In the genomic region with DNA sequence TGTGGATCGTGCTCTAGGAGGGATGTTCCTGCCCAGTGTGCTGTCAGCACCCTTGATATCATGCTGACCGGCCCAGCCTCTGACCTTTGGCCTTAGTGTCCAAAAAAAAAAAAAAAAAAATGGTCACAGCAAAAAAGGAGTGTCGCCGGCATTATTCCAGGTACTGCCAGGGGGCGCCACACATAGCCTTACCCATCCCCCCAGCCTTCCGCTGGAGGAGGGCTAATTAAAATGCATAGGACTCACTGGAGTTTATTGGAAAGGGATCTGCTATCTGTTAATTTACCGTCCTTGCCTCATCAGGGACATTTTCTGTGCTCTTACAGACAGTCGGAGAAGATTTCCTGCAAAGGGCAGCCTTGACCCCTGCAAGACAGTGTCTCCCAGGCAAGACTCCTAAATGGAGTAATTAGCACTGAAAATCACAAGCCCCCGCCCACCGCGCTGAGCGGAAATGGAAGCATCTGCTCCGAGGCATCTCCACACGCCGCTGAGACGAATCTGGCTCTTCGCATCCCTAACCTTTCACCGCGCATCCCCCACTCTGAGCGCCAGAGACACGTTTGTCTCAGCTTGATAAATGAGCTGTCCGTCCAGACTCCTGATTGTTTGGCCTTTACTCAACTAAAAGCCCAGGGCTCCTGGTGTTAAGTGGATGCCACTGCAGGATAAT, we compare ENCODE assay signal across 11 mouse cellular contexts. TPM values are rescaled to one million over a fixed set of nuclear protein-coding genes. Genes with fewer than 3 reads are reported as not detected.
DNase-seq lines count a peak whose midpoint lies in the region; ATAC-seq and TF ChIP-seq lines count a peak whose summit lies in the region.
"Had no signal": no experiment of that assay in that cellular context is flagged by ENCODE, and none has a peak within 500 bp of the region (broad histone marks: within the 10 kb centered on the region; RNA-seq: fewer than 3 reads in every experiment).

No protein-coding gene starts in this region.

- H3K4me3 ChIP-seq in hindbrain, postnatal 0 days (ENCODE audit: low read length): 0 out of 2 replicates have a peak overlapping the region, but pooled peaks have one; percentile 1
- H3K4me3 ChIP-seq: liver, embryonic 15.5 days had no signal

- WGBS in hindbrain, postnatal 0 days: 4% methylated on average over 22 of the region's 22 CpGs

- no peak overlapping the region for H3K9ac ChIP-seq in hindbrain, postnatal 0 days (replicated peaks; ENCODE audit: low read length)
- H3K9ac ChIP-seq: liver, embryonic 15.5 days had no signal

- DNase-seq in cerebellum, adult 9-10 months: no peak
- DNase-seq in thymus, postnatal 4 days: peak; percentile 30
- DNase-seq in thymus, postnatal 36 days: no peak
- peak; percentile 72 for DNase-seq in hindbrain, postnatal 0 days (ENCODE audit: low spot score)
- DNase-seq in urinary bladder, postnatal 14 days (ENCODE audit: low spot score): no peak
- no peak for DNase-seq in spleen, postnatal 36 days (ENCODE audit: low spot score in 2 of 2)
- no peak for DNase-seq in thymus, postnatal 0 days (ENCODE audit: low spot score)

- peak overlapping the region; percentile 48 for H3K4me2 ChIP-seq in hindbrain, postnatal 0 days (ENCODE audit: low read depth, low read length)
- H3K4me2 ChIP-seq: liver, embryonic 15.5 days had no signal

- H3K27me3 ChIP-seq in hindbrain, postnatal 0 days (ENCODE audit: insufficient read depth, low read length): 0 out of 2 replicates have a peak, but pooled peaks cover 6% of the 10 kb centered on the region

- peaks cover 11% of the 10 kb centered on the region; the same call in 1 of the 2 replicates for H3K4me1 ChIP-seq in hindbrain, postnatal 0 days (ENCODE audit: insufficient read depth, low read length)
- H3K4me1 ChIP-seq: liver, embryonic 15.5 days had no signal

- TF ChIP-seq CTCF in hindbrain, postnatal 0 days (IDR thresholded peaks at IDR 0.05; ENCODE audit: low read depth): peak; percentile 61

- no peaks in the 10 kb centered on the region for H3K9me3 ChIP-seq in hindbrain, postnatal 0 days (ENCODE audit: low read length)
- H3K9me3 ChIP-seq: liver, embryonic 15.5 days had no signal

- no peak overlapping the region for H3K27ac ChIP-seq in hindbrain, postnatal 0 days
- H3K27ac ChIP-seq: liver, embryonic 15.5 days had no signal

- ATAC-seq in cerebellum, adult (ENCODE audit: insufficient number of reproducible peaks, low FRiP score, low TSS enrichment): 0 out of 2 replicates have a peak, but pooled peaks have one; percentile 28
- peak; percentile 49; the same call in 1 of the 2 replicates for ATAC-seq in hindbrain, postnatal 0 days

- H3K36me3 ChIP-seq in hindbrain, postnatal 0 days (ENCODE audit: insufficient read depth, low read length): no peaks in the 10 kb centered on the region
- H3K36me3 ChIP-seq: liver, embryonic 15.5 days had no signal

RNA-seq across cellular contexts. Expression of gene Zdhhc25, which starts 38.9 kb away (rescaled TPM):
- total RNA-seq in hindbrain, postnatal 0 days (2014; rRNA removed): not detected in 2 replicates
- polyA plus RNA-seq in hindbrain, postnatal 0 days (2015; fragmentation: Nextera tagmentation; extraction: Ambion mirVana): not detected in 2 replicates
- polyA plus RNA-seq in thymus, postnatal 0 days (2015; fragmentation: Nextera tagmentation; extraction: Ambion mirVana): not detected in 2 replicates
- total RNA-seq: heart, postnatal 14 days had no signal
- polyA plus RNA-seq: liver, embryonic 15.5 days; small intestine, adult 2 months had no signal

Comparison
In these comparisons a context has a peak if more than half of its experiments do, and no peak if none do; other contexts are left out.
1. DNase-seq: peak in thymus, postnatal 4 days (single experiment) and hindbrain, postnatal 0 days (single experiment); none in cerebellum, adult 9-10 months (single experiment), thymus, postnatal 36 days (0 of 2), urinary bladder, postnatal 14 days (single experiment), spleen, postnatal 36 days (0 of 2) and thymus, postnatal 0 days (single experiment).